Mouse (Mus musculus): ENCODE measurements around the gene Relch. TPM values are rescaled to one million over a fixed set of nuclear protein-coding genes. Genes with fewer than 3 reads are reported as not detected.

Relch gene
- total RNA-seq, 1 experiment = 40.1 TPM

GRCm38 (mm10) chr1:105801252-105801651 lies 137.6 kb downstream of the Relch start:
- H3K9me3 ChIP-seq (ENCODE audit: control insufficient read depth, insufficient read depth, low read depth, low read length) = no peaks in the 10 kb centered on the region
- no peak overlapping the region for H3K27ac ChIP-seq (ENCODE audit: insufficient read depth, low read depth, low read length, poor library complexity, severe bottlenecking)
- H3K4me1 ChIP-seq (ENCODE audit: control insufficient read depth in 2 of 2, insufficient read depth in 2 of 2, low read length in 2 of 2, poor library complexity in 1 of 2) = no peaks in the 10 kb centered on the region
- no peak overlapping the region for H3K4me3 ChIP-seq (ENCODE audit: insufficient read depth in 1 of 2, low read depth in 1 of 2, low read length in 2 of 2, poor library complexity in 1 of 2, severe bottlenecking in 1 of 2)
- no peak for TF ChIP-seq CHD2 (IDR thresholded peaks at IDR 0.05; ENCODE audit: low read depth, low read length)
- no peak for TF ChIP-seq ZC3H11A (IDR thresholded peaks at IDR 0.05; ENCODE audit: borderline replicate concordance, low read depth, low read length)
- in situ Hi-C loops (cut with MboI; ENCODE audit: low sequenced_read_pairs in 2 of 2, unreplicated experiment in 2 of 2) = no loop called here
- H3K9ac ChIP-seq (ENCODE audit: insufficient read depth, low read depth, low read length, poor library complexity, severe bottlenecking) = no peak overlapping the region
- DNase-seq (ENCODE audit: low read depth, low spot score) = no peak
- no peaks in the 10 kb centered on the region for H3K36me3 ChIP-seq (ENCODE audit: control insufficient read depth, insufficient read depth, low read length, poor library complexity, severe bottlenecking)

- no peak overlapping the region for H3K9ac ChIP-seq (ENCODE audit: insufficient read depth, low read depth, low read length, poor library complexity, severe bottlenecking)
- H3K4me3 ChIP-seq (ENCODE audit: insufficient read depth in 1 of 2, low read depth in 1 of 2, low read length in 2 of 2, poor library complexity in 1 of 2, severe bottlenecking in 1 of 2) = no peak overlapping the region
- H3K9me3 ChIP-seq (ENCODE audit: control insufficient read depth, insufficient read depth, low read depth, low read length) = no peaks in the 10 kb centered on the region
- DNase-seq (ENCODE audit: low read depth, low spot score) = no peak
- no peaks in the 10 kb centered on the region for H3K36me3 ChIP-seq (ENCODE audit: control insufficient read depth, insufficient read depth, low read length, poor library complexity, severe bottlenecking)
- in situ Hi-C loops (cut with MboI; ENCODE audit: low sequenced_read_pairs in 2 of 2, unreplicated experiment in 2 of 2) = no loop called here
- no peak overlapping the region for H3K27ac ChIP-seq (ENCODE audit: insufficient read depth, low read depth, low read length, poor library complexity, severe bottlenecking)
- no peaks in the 10 kb centered on the region for H3K4me1 ChIP-seq (ENCODE audit: control insufficient read depth in 2 of 2, insufficient read depth in 2 of 2, low read length in 2 of 2, poor library complexity in 1 of 2)
- no peak for TF ChIP-seq ZNF384 (IDR thresholded peaks at IDR 0.05; ENCODE audit: low read depth, low read length)
- TF ChIP-seq MAFK (IDR thresholded peaks at IDR 0.05; ENCODE audit: insufficient read depth, low read depth, low read length) = no peak
- no peak for TF ChIP-seq CHD2 (IDR thresholded peaks at IDR 0.05; ENCODE audit: low read depth, low read length)
- TF ChIP-seq ZC3H11A (IDR thresholded peaks at IDR 0.05; ENCODE audit: borderline replicate concordance, low read depth, low read length) = no peak
- TF ChIP-seq HCFC1 (IDR thresholded peaks at IDR 0.05; ENCODE audit: borderline replicate concordance, insufficient read depth, low read length) = no peak
These were observed 139.3 kb downstream of the Relch start for GRCm38 (mm10) chr1:105802941-105803340.

GRCm38 (mm10) chr1:105804285-105804684 lies 140.6 kb downstream of the Relch start:
- Histone ChIP-seq H3K36me3 (ENCODE audit: control insufficient read depth, insufficient read depth, low read length, poor library complexity, severe bottlenecking) (no peaks in the 10 kb centered on the region), H3K9me3 (ENCODE audit: control insufficient read depth, insufficient read depth, low read depth, low read length) (no peaks in the 10 kb centered on the region), H3K9ac (ENCODE audit: insufficient read depth, low read depth, low read length, poor library complexity, severe bottlenecking) (no peak overlapping the region), H3K27ac (ENCODE audit: insufficient read depth, low read depth, low read length, poor library complexity, severe bottlenecking) (no peak overlapping the region), H3K4me1 (ENCODE audit: control insufficient read depth in 2 of 2, insufficient read depth in 2 of 2, low read length in 2 of 2, poor library complexity in 1 of 2) (no peaks in the 10 kb centered on the region), H3K4me3 (ENCODE audit: insufficient read depth in 1 of 2, low read depth in 1 of 2, low read length in 2 of 2, poor library complexity in 1 of 2, severe bottlenecking in 1 of 2) (no peak overlapping the region)
- in situ Hi-C loops (cut with MboI; ENCODE audit: low sequenced_read_pairs in 2 of 2, unreplicated experiment in 2 of 2) = no loop called here
- no peak for TF ChIP-seq ZC3H11A (IDR thresholded peaks at IDR 0.05; ENCODE audit: borderline replicate concordance, low read depth, low read length)
- no peak for TF ChIP-seq CHD2 (IDR thresholded peaks at IDR 0.05; ENCODE audit: low read depth, low read length)
- TF ChIP-seq HCFC1 (IDR thresholded peaks at IDR 0.05; ENCODE audit: borderline replicate concordance, insufficient read depth, low read length) = no peak
- TF ChIP-seq MAFK (IDR thresholded peaks at IDR 0.05; ENCODE audit: insufficient read depth, low read depth, low read length) = no peak
- no peak for TF ChIP-seq ZNF384 (IDR thresholded peaks at IDR 0.05; ENCODE audit: low read depth, low read length)
- no peak for DNase-seq (ENCODE audit: low read depth, low spot score)

Other genes with a start within 250 kb of the Relch start
- gene Pign, start 184 bp upstream of the Relch start, total RNA-seq (2012; rRNA removed) = 52.8 and 56.3 TPM in 2 replicates
- gene Tnfrsf11a, start 116.9 kb downstream of the Relch start, total RNA-seq (2012; rRNA removed) = 2.1 and 2.2 TPM in 2 replicates

Data from ES-E14 (cell line).